Mouse (Mus musculus) liver, embryonic 14.5 days (tissue): ENCODE measurements around the gene Nfia.

Source experiments
- CTCF ChIP-seq: IDR thresholded peaks from 2 replicates; pipeline ENCODE4 v1.5.1; 2016; ENCODE audit warnings: antibody characterized with exemption, low read depth, control low read depth
- EP300 ChIP-seq: IDR thresholded peaks from 2 replicates; pipeline ENCODE4 v1.6.1; 2016; ENCODE audit warnings: antibody characterized with exemption, low read depth

- TF ChIP-seq CTCF (no peak), EP300 (no peak)
These were observed 314.4 kb downstream of the Nfia start for GRCm38 (mm10) chr4:98086976-98087375.
